Mouse (Mus musculus) hindbrain, embryonic 12.5 days (tissue): ENCODE measurements around the gene Srsf3. TPM values are rescaled to one million over a fixed set of nuclear protein-coding genes. Genes with fewer than 3 reads are reported as not detected.

ENCODE experiments used
- ATAC-seq: fragments of 200-750 bp; cut with Nextera tagmentation; 2 replicates; pipeline ENCODE4 v1.8.0; 2017; ENCODE audit warnings: moderate TSS enrichment; ENCODE audit not compliant: low FRiP score
- H3K27ac ChIP-seq: fragments of 300-500 bp; sonication (generic); 2 replicates; pipeline ENCODE4 v1.5.1; 2016; ENCODE audit warnings: mild to moderate bottlenecking
- H3K27me3 ChIP-seq: fragments of 300-500 bp; sonication (generic); 2 replicates; pipeline ENCODE4 v1.6.1; 2016; ENCODE audit warnings: mild to moderate bottlenecking
- H3K36me3 ChIP-seq: fragments of 300-500 bp; sonication (generic); 2 replicates; pipeline ENCODE4 v1.6.1; 2016; ENCODE audit warnings: mild to moderate bottlenecking
- H3K4me1 ChIP-seq: fragments of 300-500 bp; sonication (generic); 2 replicates; pipeline ENCODE4 v1.6.1; 2016
- H3K4me2 ChIP-seq: fragments of 300-500 bp; sonication (generic); replicated peaks from 2 replicates; pipeline ENCODE4 v1.6.1; 2016; ENCODE audit warnings: mild to moderate bottlenecking
- H3K4me3 ChIP-seq: fragments of 300-500 bp; sonication (generic); 2 replicates; pipeline ENCODE4 v1.5.1; 2016; ENCODE audit warnings: mild to moderate bottlenecking
- H3K9ac ChIP-seq: fragments of 300-500 bp; sonication (generic); 2 replicates; pipeline ENCODE4 v1.6.1; 2016; ENCODE audit warnings: mild to moderate bottlenecking, moderate library complexity
- H3K9me3 ChIP-seq: fragments of 300-500 bp; sonication (generic); replicated peaks from 2 replicates; pipeline ENCODE4 v1.6.1; 2016; ENCODE audit warnings: mild to moderate bottlenecking
- WGBS: fragments of 180-500 bp; shearing (Covaris S2); methylation state at CpG from one replicate; pipeline ENCODE4 v1.1.7; 2016; 5-methylcytosine and 5-hydroxymethylcytosine counted together
- polyA plus RNA-seq: library from polyadenylated mRNA; unstranded; fragments of >200 nt; fragmentation: Nextera tagmentation; extraction: Ambion mirVana; gene quantifications from 2 replicates; pipeline ENCODE4 v1.2.1, GENCODE M21; 2016

Srsf3 gene
- polyA plus RNA-seq, 1 experiment from 2014 or later: 662 TPM

- H3K27me3 ChIP-seq: peaks cover 3% of the 10 kb centered on the region
- no peak for ATAC-seq
- peaks cover 26% of the 10 kb centered on the region for H3K4me1 ChIP-seq
- H3K9me3 ChIP-seq: no peaks in the 10 kb centered on the region
- H3K27ac ChIP-seq: no peak overlapping the region
- no peak overlapping the region for H3K4me3 ChIP-seq
- WGBS: 82% methylated on average over 13 of the region's 13 CpGs
- no peak overlapping the region for H3K9ac ChIP-seq
- H3K36me3 ChIP-seq: no peaks in the 10 kb centered on the region
- no peak overlapping the region for H3K4me2 ChIP-seq
Observed at GRCm38 (mm10) chr17:29074085-29074484, 41.7 kb downstream of the Srsf3 start.

GRCm38 (mm10) chr17:29076235-29076634 is 43.8 kb downstream of the Srsf3 start:
- H3K27ac ChIP-seq: no peak overlapping the region
- no peak overlapping the region for H3K9ac ChIP-seq
- H3K36me3 ChIP-seq: no peaks in the 10 kb centered on the region
- no peak overlapping the region for H3K4me3 ChIP-seq
- H3K9me3 ChIP-seq: no peaks in the 10 kb centered on the region
- WGBS: 83% methylated on average over 8 of the region's 8 CpGs
- H3K4me1 ChIP-seq: peaks cover 32% of the 10 kb centered on the region
- H3K4me2 ChIP-seq: no peak overlapping the region
- ATAC-seq: no peak
- H3K27me3 ChIP-seq: peaks cover 20% of the 10 kb centered on the region

- Histone ChIP-seq H3K36me3 (no peaks in the 10 kb centered on the region), H3K27ac (no peak overlapping the region), H3K4me2 (peak overlapping the region; percentile 42), H3K27me3 (peaks cover 34% of the 10 kb centered on the region), H3K9ac (no peak overlapping the region), H3K9me3 (no peaks in the 10 kb centered on the region), H3K4me1 (peaks cover 31% of the 10 kb centered on the region), H3K4me3 (0 out of 2 replicates have a peak overlapping the region, but pooled peaks have one; percentile 14)
- no peak for ATAC-seq
- WGBS: 21% methylated on average over 14 of the region's 14 CpGs
Observed at GRCm38 (mm10) chr17:29077786-29078509, 45.5 kb downstream of the Srsf3 start.

DNA sequence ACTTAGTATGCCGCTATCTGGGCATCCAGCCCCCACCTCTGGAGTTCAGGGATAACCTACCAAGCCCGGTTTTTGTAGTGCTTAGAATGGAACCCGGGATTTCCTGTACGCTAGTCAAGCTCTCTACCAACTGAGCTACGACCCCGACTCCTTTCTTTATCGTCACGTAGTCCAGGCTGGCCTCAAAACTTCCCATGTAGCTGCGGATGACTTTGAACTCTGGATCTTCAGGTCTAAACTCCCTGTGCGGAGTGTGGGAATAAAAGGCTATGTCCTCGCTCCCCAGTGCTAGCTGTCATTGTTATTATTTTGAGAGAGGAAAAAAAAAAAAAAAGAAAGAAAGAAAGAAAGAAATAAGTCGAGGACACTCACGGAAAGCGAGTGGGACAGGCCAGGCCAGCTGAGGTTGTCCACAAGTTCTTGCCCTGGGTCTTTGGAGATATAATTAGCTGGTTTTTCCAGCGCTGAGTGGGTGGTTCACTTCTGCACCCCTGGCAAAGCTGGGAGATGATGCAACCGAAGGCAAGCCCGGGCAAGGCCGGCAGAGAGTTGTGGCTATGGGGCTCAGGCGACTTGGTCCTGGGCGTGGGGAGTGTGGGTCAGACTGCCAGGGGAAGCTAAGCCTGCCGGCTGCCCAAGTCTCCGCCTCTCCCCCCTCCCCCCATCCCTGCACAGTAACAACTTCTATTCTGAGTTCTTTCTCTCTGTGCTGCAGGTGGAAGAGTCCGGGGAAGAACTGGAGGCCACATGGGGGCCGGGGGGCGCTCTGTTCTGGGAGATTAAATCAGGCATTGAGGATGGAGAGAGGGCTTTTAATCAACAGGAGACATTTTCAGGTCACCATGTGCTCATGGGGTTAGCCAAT is 46.3 kb downstream of the Srsf3 start:
- ATAC-seq: no peak
- 0 out of 2 replicates have a peak overlapping the region, but pooled peaks have one; percentile 14 for H3K4me3 ChIP-seq
- peaks cover 27% of the 10 kb centered on the region for H3K4me1 ChIP-seq
- no peak overlapping the region for H3K27ac ChIP-seq
- peaks cover 38% of the 10 kb centered on the region for H3K27me3 ChIP-seq
- H3K36me3 ChIP-seq: no peaks in the 10 kb centered on the region
- no peak overlapping the region for H3K9ac ChIP-seq
- no peaks in the 10 kb centered on the region for H3K9me3 ChIP-seq
- H3K4me2 ChIP-seq: peak overlapping the region; percentile 42
- 6% methylated on average over 25 of the region's 25 CpGs for WGBS

DNA sequence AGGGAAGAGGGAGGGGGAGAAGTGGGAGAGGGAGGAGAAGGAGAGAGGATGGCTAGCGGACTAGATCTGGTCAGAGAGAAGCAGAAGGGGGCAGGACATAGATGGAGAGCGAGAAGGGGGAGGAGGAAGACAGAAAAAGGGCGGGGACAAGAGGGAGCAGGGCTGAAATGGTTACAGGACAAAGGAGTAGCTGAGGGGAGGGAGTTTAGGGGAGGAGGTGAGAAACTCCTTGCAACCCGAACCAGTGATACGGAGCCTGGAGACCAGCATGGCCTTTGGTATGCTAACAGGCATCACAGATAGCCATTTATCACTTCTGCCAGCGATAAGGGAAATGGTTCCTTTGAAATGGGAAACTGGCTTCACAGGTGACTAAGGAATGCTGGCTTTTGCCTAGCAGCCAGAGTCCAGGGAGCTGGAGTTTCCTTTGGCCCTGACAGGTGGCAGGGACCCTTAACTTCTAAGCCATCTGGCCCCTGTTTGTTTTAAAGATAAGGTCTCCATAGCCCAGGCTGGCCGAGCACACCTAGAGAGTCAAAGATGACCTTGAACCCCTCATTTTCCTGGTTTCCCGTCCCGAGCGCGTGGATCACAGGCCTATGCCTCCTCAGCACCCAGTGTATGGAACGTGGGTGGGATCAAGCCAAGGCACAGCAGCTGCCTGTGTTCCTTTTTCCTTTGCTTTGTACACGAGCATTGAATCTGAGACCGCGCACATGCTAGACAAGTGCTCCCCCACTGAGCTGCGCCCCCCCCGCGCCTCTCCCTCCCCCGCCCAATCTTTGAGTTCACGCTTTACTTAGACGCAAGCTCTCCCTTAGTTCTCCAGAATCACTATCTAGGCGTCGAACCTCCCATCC is 48.6 kb downstream of the Srsf3 start:
- peak overlapping the region; percentile 30 for H3K4me2 ChIP-seq
- 0 out of 2 replicates have a peak, but pooled peaks have one; percentile 19 for ATAC-seq
- no peak overlapping the region for H3K9ac ChIP-seq
- H3K4me1 ChIP-seq: peaks cover 27% of the 10 kb centered on the region
- H3K36me3 ChIP-seq: no peaks in the 10 kb centered on the region
- no peaks in the 10 kb centered on the region for H3K9me3 ChIP-seq
- no peak overlapping the region for H3K27ac ChIP-seq
- WGBS: 2% methylated on average over 23 of the region's 23 CpGs
- peaks cover 39% of the 10 kb centered on the region for H3K27me3 ChIP-seq
- H3K4me3 ChIP-seq: no peak overlapping the region

DNA sequence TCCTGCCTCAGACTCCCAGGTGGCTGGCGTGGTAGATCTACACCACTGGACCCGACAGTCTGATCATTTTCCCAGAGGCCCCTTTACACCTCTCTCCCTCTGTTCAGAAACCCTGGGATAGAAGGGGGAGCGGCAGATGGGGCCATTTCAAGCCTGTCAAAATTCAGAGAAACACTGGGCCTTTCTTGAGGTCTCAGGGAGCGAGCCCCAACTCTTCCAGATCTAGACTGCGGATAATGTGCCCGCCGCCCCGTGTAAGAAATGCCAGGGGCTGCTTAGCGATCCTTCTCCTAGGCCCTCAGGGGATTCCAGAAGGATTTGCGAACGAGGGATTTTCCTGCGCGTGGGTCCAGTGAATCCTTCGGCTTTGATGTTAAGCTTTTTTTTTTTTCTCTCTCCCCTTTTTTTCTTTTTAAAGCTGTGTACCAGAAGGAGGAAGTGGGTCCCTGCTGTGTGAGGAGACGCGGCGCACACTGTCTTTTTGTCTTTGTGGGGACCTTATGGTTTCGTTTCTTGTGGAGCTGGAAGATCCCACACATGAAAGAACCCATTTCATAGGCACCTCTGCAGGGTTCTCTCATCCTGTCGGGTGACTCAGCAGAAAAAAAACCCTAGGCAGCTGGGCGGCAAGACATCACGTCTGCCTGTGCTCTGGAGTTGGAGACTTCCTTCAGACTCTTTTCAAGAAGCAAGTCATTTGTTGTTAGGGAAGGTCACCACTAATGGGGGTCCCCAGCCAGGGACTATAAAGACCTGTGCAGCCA is 49.4 kb downstream of the Srsf3 start:
- no peak for ATAC-seq
- Histone ChIP-seq H3K4me1 (peaks cover 27% of the 10 kb centered on the region), H3K4me3 (0 out of 2 replicates have a peak overlapping the region, but pooled peaks have one; percentile 1), H3K4me2 (peak overlapping the region; percentile 30), H3K27ac (no peak overlapping the region), H3K27me3 (peaks cover 39% of the 10 kb centered on the region), H3K36me3 (no peaks in the 10 kb centered on the region), H3K9me3 (no peaks in the 10 kb centered on the region), H3K9ac (peak overlapping the region; percentile 19; the same call in 1 of the 2 replicates)
- WGBS: 3% methylated on average over 21 of the region's 21 CpGs

DNA sequence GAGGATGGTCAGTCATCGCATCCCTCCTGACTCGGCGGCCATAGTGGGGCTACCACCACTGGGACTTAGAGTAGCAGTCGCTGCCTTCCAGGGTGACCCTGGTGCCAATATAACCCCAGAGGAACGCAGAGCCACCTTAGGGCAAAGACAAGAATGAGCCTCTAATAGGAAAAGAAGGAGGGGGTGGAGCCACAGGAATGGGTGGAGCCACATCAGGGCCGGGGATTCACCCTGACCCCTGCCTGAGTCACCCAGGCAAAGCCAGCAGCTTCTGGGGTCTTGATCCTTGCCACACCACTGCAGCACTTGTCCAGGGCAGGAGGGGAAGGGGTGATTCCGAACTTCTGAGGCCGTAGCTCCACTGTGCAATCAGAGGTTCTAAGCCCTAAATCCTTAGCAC is 51.2 kb downstream of the Srsf3 start:
- peaks cover 22% of the 10 kb centered on the region for H3K4me1 ChIP-seq
- H3K4me3 ChIP-seq: no peak overlapping the region
- H3K27me3 ChIP-seq: peaks cover 39% of the 10 kb centered on the region
- H3K4me2 ChIP-seq: no peak overlapping the region
- WGBS: 92% methylated on average over 8 of the region's 8 CpGs
- H3K9me3 ChIP-seq: no peaks in the 10 kb centered on the region
- H3K9ac ChIP-seq: no peak overlapping the region
- ATAC-seq: no peak
- no peak overlapping the region for H3K27ac ChIP-seq
- no peaks in the 10 kb centered on the region for H3K36me3 ChIP-seq

DNA sequence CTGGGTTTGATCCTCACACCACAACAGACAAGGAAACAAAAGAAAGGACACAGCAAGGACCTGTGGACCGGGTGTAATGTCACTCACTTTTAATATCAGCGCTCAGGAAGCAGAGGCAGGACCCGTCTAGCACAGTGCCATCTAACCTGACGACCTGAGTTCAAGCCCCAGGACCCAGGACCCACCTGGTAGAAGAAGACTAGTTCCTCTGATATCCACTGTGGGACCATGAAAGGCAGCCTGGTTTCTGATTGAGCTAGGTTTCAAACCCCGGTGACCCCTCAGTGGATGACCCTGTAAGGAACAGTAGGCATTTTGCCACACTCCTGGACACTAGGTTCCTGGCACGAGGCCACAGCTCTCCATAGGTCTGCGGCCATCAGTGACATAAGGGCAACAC is 52.2 kb downstream of the Srsf3 start:
- no peaks in the 10 kb centered on the region for H3K36me3 ChIP-seq
- H3K27ac ChIP-seq: no peak overlapping the region
- H3K27me3 ChIP-seq: peaks cover 32% of the 10 kb centered on the region

GRCm38 (mm10) chr17:29085266-29085665 is 52.8 kb downstream of the Srsf3 start:
- peaks cover 17% of the 10 kb centered on the region for H3K4me1 ChIP-seq
- H3K27ac ChIP-seq: no peak overlapping the region
- no peaks in the 10 kb centered on the region for H3K9me3 ChIP-seq
- H3K4me2 ChIP-seq: no peak overlapping the region
- H3K36me3 ChIP-seq: no peaks in the 10 kb centered on the region
- H3K9ac ChIP-seq: no peak overlapping the region
- no peak overlapping the region for H3K4me3 ChIP-seq
- WGBS: 85% methylated on average over 10 of the region's 10 CpGs
- peaks cover 28% of the 10 kb centered on the region for H3K27me3 ChIP-seq
- no peak for ATAC-seq

More for the DNA sequence above, 52.2 kb downstream of the Srsf3 start:
- no peak for ATAC-seq
- H3K9ac ChIP-seq: no peak overlapping the region
- WGBS: 93% methylated on average over 7 of the region's 7 CpGs
- no peak overlapping the region for H3K4me3 ChIP-seq
- no peak overlapping the region for H3K4me2 ChIP-seq
- H3K9me3 ChIP-seq: no peaks in the 10 kb centered on the region
- H3K4me1 ChIP-seq: peaks cover 17% of the 10 kb centered on the region

- peaks cover 17% of the 10 kb centered on the region for H3K27me3 ChIP-seq
- H3K27ac ChIP-seq: peak overlapping the region; percentile 23; the same call in 1 of the 2 replicates
- H3K9ac ChIP-seq: no peak overlapping the region
- 65% methylated on average over 4 of the region's 4 CpGs for WGBS
- no peaks in the 10 kb centered on the region for H3K36me3 ChIP-seq
- no peak overlapping the region for H3K4me2 ChIP-seq
- no peaks in the 10 kb centered on the region for H3K9me3 ChIP-seq
- H3K4me1 ChIP-seq: peaks cover 4% of the 10 kb centered on the region
- H3K4me3 ChIP-seq: no peak overlapping the region
- ATAC-seq: no peak
Observed at GRCm38 (mm10) chr17:29086916-29087315, 54.5 kb downstream of the Srsf3 start.

DNA sequence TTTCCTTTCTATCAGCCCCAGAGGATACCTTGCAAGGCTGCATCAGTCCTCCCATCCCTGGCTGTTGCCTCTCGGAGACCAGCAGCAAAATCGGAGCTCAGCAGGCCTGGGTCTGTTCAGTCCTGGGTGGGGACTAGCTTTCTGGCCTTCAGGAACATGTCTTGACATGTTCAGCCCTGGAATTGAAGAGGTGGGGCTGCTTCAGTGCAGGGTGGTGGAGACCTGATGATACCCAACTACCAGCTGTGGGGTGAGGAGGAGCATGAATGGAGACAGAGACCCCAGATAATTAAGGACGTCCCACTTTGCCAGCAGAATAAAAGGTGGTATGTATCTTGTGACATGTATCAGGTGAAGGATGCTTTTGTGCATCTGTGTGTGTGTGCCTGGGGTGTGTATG is 58.3 kb downstream of the Srsf3 start, which contains the start of gene Cdkn1a:
Cdkn1a (plus strand) TSS at position 201 of the 400 bp plus-strand sequence.
- 76% methylated on average over 3 of the region's 3 CpGs for WGBS
- H3K27me3 ChIP-seq: peaks cover 33% of the 10 kb centered on the region

More for the DNA sequence above, 58.3 kb downstream of the Srsf3 start, which contains the start of gene Cdkn1a:
- no peak for ATAC-seq
- Histone ChIP-seq H3K27ac (no peak within 1 kb of the TSS), H3K4me2 (no peak within 1 kb of the TSS), H3K9ac (no peak within 1 kb of the TSS), H3K4me3 (no peak within 1 kb of the TSS), H3K36me3 (no peaks in the 10 kb centered on the region), H3K9me3 (no peaks in the 10 kb centered on the region), H3K4me1 (peaks cover 19% of the 10 kb centered on the region)
